Mouse (Mus musculus) hindbrain, postnatal 0 days (tissue): ENCODE results near the gene Kcnb1. TPM values are rescaled to one million over a fixed set of nuclear protein-coding genes. Genes with fewer than 3 reads are reported as not detected.

Source experiments
- ATAC-seq: fragments of 200-750 bp; cut with Nextera tagmentation; 2 replicates; pipeline ENCODE4 v1.8.0; 2017; ENCODE audit warnings: mild to moderate bottlenecking, moderate TSS enrichment, moderate library complexity
- DNase-seq: peaks from one replicate; pipeline ENCODE4 v3.0.0-alpha.2; 2015; ENCODE audit warnings: low spot score
- H3K27ac ChIP-seq: fragments of 300-500 bp; sonication (generic); 2 replicates; pipeline ENCODE4 v1.5.1; 2014; ENCODE audit warnings: mild to moderate bottlenecking
- H3K27me3 ChIP-seq: fragments of 300-500 bp; sonication (generic); 2 replicates; pipeline ENCODE4 v1.6.1; 2014; ENCODE audit warnings: low read length, mixed read lengths; ENCODE audit not compliant: insufficient read depth
- H3K36me3 ChIP-seq: fragments of 300-500 bp; sonication (generic); 2 replicates; pipeline ENCODE4 v1.6.1; 2014; ENCODE audit warnings: low read length, mixed read lengths; ENCODE audit not compliant: insufficient read depth
- H3K4me1 ChIP-seq: fragments of 300-500 bp; sonication (generic); 2 replicates; pipeline ENCODE4 v1.6.1; 2014; ENCODE audit warnings: antibody characterized with exemption, low read length, mixed read lengths; ENCODE audit not compliant: insufficient read depth
- H3K4me2 ChIP-seq: fragments of 300-500 bp; sonication (generic); 2 replicates; pipeline ENCODE4 v1.6.1; 2014; ENCODE audit warnings: low read depth, mild to moderate bottlenecking, low read length, moderate library complexity, mixed read lengths
- H3K4me3 ChIP-seq: fragments of 300-500 bp; sonication (generic); 2 replicates; pipeline ENCODE4 v1.5.1; 2014; ENCODE audit warnings: low read length
- H3K9ac ChIP-seq: fragments of 300-500 bp; sonication (generic); replicated peaks from 2 replicates; pipeline ENCODE4 v1.6.1; 2014; ENCODE audit warnings: mild to moderate bottlenecking, low read length, moderate library complexity, mixed read lengths
- H3K9me3 ChIP-seq: fragments of 300-500 bp; sonication (generic); 2 replicates; pipeline ENCODE4 v1.6.1; 2016; ENCODE audit warnings: low read length, mixed read lengths
- CTCF ChIP-seq: IDR thresholded peaks from 2 replicates; pipeline ENCODE4 v1.5.1; 2016; ENCODE audit warnings: antibody characterized with exemption, control low read depth, low read depth
- WGBS: fragments of 180-500 bp; shearing (Covaris S2); extraction: QIAGEN DNeasy Blood & Tissue Kit; methylation state at CpG from one replicate; pipeline ENCODE4 v1.1.7; 2014; 5-methylcytosine and 5-hydroxymethylcytosine counted together
- polyA plus RNA-seq: library from polyadenylated mRNA; unstranded; fragments of >200 nt; fragmentation: Nextera tagmentation; extraction: Ambion mirVana; gene quantifications from 2 replicates; pipeline ENCODE4 v1.2.1, GENCODE M21; 2015
- total RNA-seq: library from RNA; depleted of rRNA; stranded (reverse); fragments of >200 nt; gene quantifications from 2 replicates; pipeline ENCODE4 v1.2.3, GENCODE M21; 2014

Gene Kcnb1
- total and polyA plus RNA-seq, 2 experiments from 2014 or later: 5.1 to 21.5 TPM

GRCm38 (mm10) chr2:167125781-167126180, 64.2 kb downstream of the Kcnb1 start:
- no peak overlapping the region for H3K27ac ChIP-seq
- peaks cover 15% of the 10 kb centered on the region for H3K4me1 ChIP-seq
- no peak overlapping the region for H3K4me2 ChIP-seq
- TF ChIP-seq CTCF: no peak
- no peaks in the 10 kb centered on the region for H3K36me3 ChIP-seq
- H3K9ac ChIP-seq: no peak overlapping the region
- no peaks in the 10 kb centered on the region for H3K9me3 ChIP-seq
- no peak for ATAC-seq
- H3K4me3 ChIP-seq: no peak overlapping the region
- no peak for DNase-seq
- 43% methylated on average over 4 of the region's 4 CpGs for WGBS
- H3K27me3 ChIP-seq: no peaks in the 10 kb centered on the region

GRCm38 (mm10) chr2:167123936-167124335, 66.0 kb downstream of the Kcnb1 start:
- no peaks in the 10 kb centered on the region for H3K36me3 ChIP-seq
- H3K27me3 ChIP-seq: no peaks in the 10 kb centered on the region
- H3K27ac ChIP-seq: peak overlapping the region; percentile 41; the same call in 1 of the 2 replicates
- H3K4me3 ChIP-seq: no peak overlapping the region
- DNase-seq (peak; percentile 70), ATAC-seq (peak; percentile 74; the same call in 1 of the 2 replicates)
- no peak overlapping the region for H3K4me2 ChIP-seq
- TF ChIP-seq CTCF: no peak
- H3K9me3 ChIP-seq: no peaks in the 10 kb centered on the region
- H3K4me1 ChIP-seq: no peaks in the 10 kb centered on the region
- 20% methylated on average over 11 of the region's 11 CpGs for WGBS
- H3K9ac ChIP-seq: peak overlapping the region; percentile 38; the same call in 1 of the 2 replicates

GRCm38 (mm10) chr2:167122737-167123136, 67.2 kb downstream of the Kcnb1 start:
- H3K9me3 ChIP-seq: no peaks in the 10 kb centered on the region
- no peaks in the 10 kb centered on the region for H3K27me3 ChIP-seq
- no peak overlapping the region for H3K9ac ChIP-seq
- ATAC-seq: no peak
- H3K4me2 ChIP-seq: no peak overlapping the region
- TF ChIP-seq CTCF: no peak
- no peak overlapping the region for H3K4me3 ChIP-seq
- H3K27ac ChIP-seq: no peak overlapping the region
- no peak for DNase-seq
- 58% methylated on average over 6 of the region's 6 CpGs for WGBS
- no peaks in the 10 kb centered on the region for H3K36me3 ChIP-seq
- no peaks in the 10 kb centered on the region for H3K4me1 ChIP-seq

- H3K9ac ChIP-seq: no peak overlapping the region
- TF ChIP-seq CTCF: no peak
- H3K9me3 ChIP-seq: no peaks in the 10 kb centered on the region
- no peaks in the 10 kb centered on the region for H3K4me1 ChIP-seq
- no peak overlapping the region for H3K4me2 ChIP-seq
- no peaks in the 10 kb centered on the region for H3K36me3 ChIP-seq
- H3K27me3 ChIP-seq: no peaks in the 10 kb centered on the region
- DNase-seq (no peak), ATAC-seq (no peak)
- no peak overlapping the region for H3K27ac ChIP-seq
- no peak overlapping the region for H3K4me3 ChIP-seq
- 79% methylated on average over 7 of the region's 7 CpGs for WGBS
These were observed 68.0 kb downstream of the Kcnb1 start for GRCm38 (mm10) chr2:167121996-167122395.

- no peak overlapping the region for H3K4me3 ChIP-seq
- H3K27ac ChIP-seq: no peak overlapping the region
- no peak overlapping the region for H3K9ac ChIP-seq
- TF ChIP-seq CTCF: no peak
- no peaks in the 10 kb centered on the region for H3K27me3 ChIP-seq
- H3K36me3 ChIP-seq: no peaks in the 10 kb centered on the region
- WGBS: 78% methylated on average over 6 of the region's 6 CpGs
- H3K4me1 ChIP-seq: no peaks in the 10 kb centered on the region
- no peaks in the 10 kb centered on the region for H3K9me3 ChIP-seq
- DNase-seq (no peak), ATAC-seq (no peak; the same call in 1 of the 2 replicates)
- H3K4me2 ChIP-seq: no peak overlapping the region
These were observed 68.7 kb downstream of the Kcnb1 start for GRCm38 (mm10) chr2:167121228-167121627.

GRCm38 (mm10) chr2:167120186-167120830, 69.6 kb downstream of the Kcnb1 start:
- 68% methylated on average over 12 of the region's 12 CpGs for WGBS
- Histone ChIP-seq H3K36me3 (no peaks in the 10 kb centered on the region), H3K27ac (no peak overlapping the region), H3K9me3 (no peaks in the 10 kb centered on the region), H3K9ac (no peak overlapping the region), H3K4me3 (no peak overlapping the region), H3K4me2 (no peak overlapping the region), H3K27me3 (no peaks in the 10 kb centered on the region), H3K4me1 (no peaks in the 10 kb centered on the region)
- DNase-seq: no peak
- no peak for ATAC-seq
- TF ChIP-seq CTCF: no peak

GRCm38 (mm10) chr2:167118046-167118445, 71.9 kb downstream of the Kcnb1 start:
- ATAC-seq (no peak), DNase-seq (no peak)
- WGBS: 86% methylated on average over 10 of the region's 10 CpGs
- no peaks in the 10 kb centered on the region for H3K4me1 ChIP-seq
- H3K27ac ChIP-seq: no peak overlapping the region
- no peak for TF ChIP-seq CTCF
- H3K36me3 ChIP-seq: no peaks in the 10 kb centered on the region
- H3K4me3 ChIP-seq: no peak overlapping the region
- no peak overlapping the region for H3K9ac ChIP-seq
- H3K4me2 ChIP-seq: no peak overlapping the region
- H3K27me3 ChIP-seq: no peaks in the 10 kb centered on the region
- no peaks in the 10 kb centered on the region for H3K9me3 ChIP-seq
